Mouse (Mus musculus) liver, embryonic 14.5 days (tissue): ENCODE results near the gene Mta1. TPM values are rescaled to one million over a fixed set of nuclear protein-coding genes. Genes with fewer than 3 reads are reported as not detected.

Experiments used
- ATAC-seq: fragments of 200-750 bp; cut with Nextera tagmentation; 2 replicates; pipeline ENCODE4 v1.8.0; 2017; ENCODE audit warnings: moderate number of reproducible peaks, mild to moderate bottlenecking, moderate library complexity; ENCODE audit not compliant: insufficient read depth
- DNase-seq, 3 experiments: peaks; one replicate each; pipeline ENCODE4 v3.0.0-alpha.2; 2012 to 2013; ENCODE audit warnings: low read depth in 3 of 3, low spot score in 3 of 3
- H3K27ac ChIP-seq: fragments of 300-500 bp; sonication (generic); 2 replicates; pipeline ENCODE4 v1.5.1; 2014; ENCODE audit warnings: moderate library complexity, mild to moderate bottlenecking, control low read depth, inconsistent platforms
- H3K27me3 ChIP-seq: fragments of 300-500 bp; sonication (generic); 2 replicates; pipeline ENCODE4 v1.6.1; 2014; ENCODE audit warnings: mild to moderate bottlenecking, low read length, moderate library complexity; ENCODE audit not compliant: control insufficient read depth, insufficient read depth
- H3K36me3 ChIP-seq: fragments of 300-500 bp; sonication (generic); replicated peaks from 2 replicates; pipeline ENCODE4 v1.6.1; 2014; ENCODE audit warnings: low read depth; ENCODE audit not compliant: control insufficient read depth, insufficient read depth
- H3K4me1 ChIP-seq, 2 experiments: fragments of 200-500 bp in 1 of 2; fragments of 300-500 bp in 1 of 2; sonication (generic) in 1 of 2; replicated peaks; 2 replicates each; pipeline ENCODE4 v1.6.1; 2012 to 2014; ENCODE audit warnings: antibody characterized with exemption in 1 of 2, inconsistent platforms in 1 of 2, low read length in 1 of 2; ENCODE audit not compliant: control insufficient read depth in 2 of 2, insufficient read depth in 2 of 2
- H3K4me2 ChIP-seq: fragments of 300-500 bp; sonication (generic); 2 replicates; pipeline ENCODE4 v1.6.1; 2014; ENCODE audit warnings: low read depth, mild to moderate bottlenecking, control low read depth, moderate library complexity
- H3K4me3 ChIP-seq, 2 experiments: fragments of 200-500 bp in 1 of 2; fragments of 300-500 bp in 1 of 2; sonication (generic) in 1 of 2; 2 replicates each; pipeline ENCODE4 v1.5.1; 2012 to 2014; ENCODE audit warnings: low read depth in 2 of 2, low read length in 2 of 2, mild to moderate bottlenecking in 2 of 2, control low read depth in 1 of 2, inconsistent platforms in 1 of 2, moderate library complexity in 1 of 2; ENCODE audit not compliant: insufficient read depth in 1 of 2
- H3K9ac ChIP-seq: fragments of 300-500 bp; sonication (generic); replicated peaks from 2 replicates; pipeline ENCODE4 v1.6.1; 2014; ENCODE audit warnings: mild to moderate bottlenecking, control low read depth, moderate library complexity
- H3K9me3 ChIP-seq: fragments of 300-500 bp; sonication (generic); 2 replicates; pipeline ENCODE4 v1.6.1; 2016; ENCODE audit warnings: low read length, mixed read lengths; ENCODE audit not compliant: control insufficient read depth
- CTCF ChIP-seq: IDR thresholded peaks from 2 replicates; pipeline ENCODE4 v1.5.1; 2016; ENCODE audit warnings: antibody characterized with exemption, low read depth, control low read depth
- EP300 ChIP-seq: IDR thresholded peaks from 2 replicates; pipeline ENCODE4 v1.6.1; 2016; ENCODE audit warnings: antibody characterized with exemption, low read depth
- WGBS: fragments of 180-500 bp; shearing (Covaris S2); extraction: QIAGEN DNeasy Blood & Tissue Kit; methylation state at CpG from one replicate; pipeline ENCODE4 v1.1.7; 2014; ENCODE audit not compliant: insufficient replicate concordance; 5-methylcytosine and 5-hydroxymethylcytosine counted together
- polyA plus RNA-seq, 2 experiments: library from polyadenylated mRNA; depleted of rRNA in 1 of 2; stranded (reverse) in 1 of 2; unstranded in 1 of 2; fragments of >200 nt; fragmentation: Nextera tagmentation in 1 of 2; extraction: Ambion mirVana in 1 of 2; gene quantifications; 2 replicates each; pipeline versions ENCODE4 v1.2.1 to v1.2.3; 2012 to 2014

Mta1 gene
- polyA plus RNA-seq, 2 experiments, result 4.7 to 22.6 TPM

- Histone ChIP-seq H3K4me3 (peak overlapping the region; percentile 57 to 65), H3K4me1 (peaks cover 14 to 16% of the 10 kb centered on the region in 2 experiments), H3K4me2 (peak overlapping the region; percentile 94), H3K9me3 (no peaks in the 10 kb centered on the region), H3K27ac (no peak overlapping the region), H3K9ac (peak overlapping the region; percentile 50), H3K36me3 (peaks cover 10% of the 10 kb centered on the region), H3K27me3 (peaks cover 24% of the 10 kb centered on the region)
- TF ChIP-seq CTCF (no peak), EP300 (no peak)
- DNase-seq, result peak in 2 of 3 experiments; percentile 52 to 59
- 2% methylated on average over 49 of the region's 49 CpGs for WGBS
- ATAC-seq, result peak; percentile 70
Measured at GRCm38 (mm10) chr12:113140616-113141411, 42.7 kb downstream of the Mta1 start.

GRCm38 (mm10) chr12:113141531-113141973 lies 43.5 kb downstream of the Mta1 start:
- Histone ChIP-seq H3K36me3 (peaks cover 6% of the 10 kb centered on the region), H3K9me3 (no peaks in the 10 kb centered on the region), H3K4me3 (peak overlapping the region; percentile 57 to 65), H3K9ac (no peak overlapping the region), H3K27ac (no peak overlapping the region), H3K4me1 (peaks cover 14 to 16% of the 10 kb centered on the region in 2 experiments), H3K4me2 (peak overlapping the region; percentile 94), H3K27me3 (peaks cover 26% of the 10 kb centered on the region)
- ATAC-seq, result no peak
- DNase-seq, result no peak
- TF ChIP-seq EP300, result no peak
- TF ChIP-seq CTCF, result no peak
- WGBS, result 22% methylated on average over 8 of the region's 8 CpGs

- TF ChIP-seq CTCF (no peak), EP300 (no peak)
- Histone ChIP-seq H3K27ac (no peak overlapping the region), H3K9ac (no peak overlapping the region), H3K4me1 (peaks cover 14 to 16% of the 10 kb centered on the region in 2 experiments), H3K27me3 (peaks cover 29% of the 10 kb centered on the region), H3K36me3 (no peaks in the 10 kb centered on the region; the same call in 1 of the 2 replicates), H3K4me2 (peak overlapping the region; percentile 94), H3K9me3 (no peaks in the 10 kb centered on the region), H3K4me3 (peak overlapping the region; percentile 57 to 65; a peak in 2 of 4 replicates)
- no peak for DNase-seq
- ATAC-seq, result no peak
- 20% methylated on average over 15 of the region's 15 CpGs for WGBS
Measured at GRCm38 (mm10) chr12:113142021-113142975, 44.2 kb downstream of the Mta1 start.

GRCm38 (mm10) chr12:113143164-113143563 lies 45.1 kb downstream of the Mta1 start:
- TF ChIP-seq EP300 (no peak), CTCF (no peak)
- H3K27ac ChIP-seq, result no peak overlapping the region
- H3K9me3 ChIP-seq, result no peaks in the 10 kb centered on the region
- H3K4me2 ChIP-seq, result no peak overlapping the region
- no peak for DNase-seq
- no peak for ATAC-seq
- no peak overlapping the region for H3K4me3 ChIP-seq
- H3K36me3 ChIP-seq, result no peaks in the 10 kb centered on the region
- H3K27me3 ChIP-seq, result peaks cover 29% of the 10 kb centered on the region
- 43% methylated on average over 7 of the region's 7 CpGs for WGBS
- H3K4me1 ChIP-seq, result peaks cover 14 to 17% of the 10 kb centered on the region in 2 experiments
- H3K9ac ChIP-seq, result no peak overlapping the region
